Mouse (Mus musculus) liver, embryonic 14.5 days (tissue): ENCODE measurements around the gene Slc35a1. TPM values are rescaled to one million over a fixed set of nuclear protein-coding genes. Genes with fewer than 3 reads are reported as not detected.
"Not testable (repeated sequence)": the region's sequence is repeated elsewhere in the genome, so short reads cannot be mapped to it uniquely, and the experiment has no call there.

Experiments used
- ATAC-seq: fragments of 200-750 bp; cut with Nextera tagmentation; 2 replicates; pipeline ENCODE4 v1.8.0; 2017; ENCODE audit warnings: moderate number of reproducible peaks, mild to moderate bottlenecking, moderate library complexity; ENCODE audit not compliant: insufficient read depth
- DNase-seq, 3 experiments: peaks; one replicate each; pipeline ENCODE4 v3.0.0-alpha.2; 2012 to 2013; ENCODE audit warnings: low read depth in 3 of 3, low spot score in 3 of 3
- H3K27ac ChIP-seq: fragments of 300-500 bp; sonication (generic); 2 replicates; pipeline ENCODE4 v1.5.1; 2014; ENCODE audit warnings: moderate library complexity, mild to moderate bottlenecking, control low read depth, inconsistent platforms
- H3K27me3 ChIP-seq: fragments of 300-500 bp; sonication (generic); 2 replicates; pipeline ENCODE4 v1.6.1; 2014; ENCODE audit warnings: mild to moderate bottlenecking, low read length, moderate library complexity; ENCODE audit not compliant: control insufficient read depth, insufficient read depth
- H3K36me3 ChIP-seq: fragments of 300-500 bp; sonication (generic); replicated peaks from 2 replicates; pipeline ENCODE4 v1.6.1; 2014; ENCODE audit warnings: low read depth; ENCODE audit not compliant: control insufficient read depth, insufficient read depth
- H3K4me1 ChIP-seq, 2 experiments: fragments of 200-500 bp in 1 of 2; fragments of 300-500 bp in 1 of 2; sonication (generic) in 1 of 2; replicated peaks; 2 replicates each; pipeline ENCODE4 v1.6.1; 2012 to 2014; ENCODE audit warnings: antibody characterized with exemption in 1 of 2, inconsistent platforms in 1 of 2, low read length in 1 of 2; ENCODE audit not compliant: control insufficient read depth in 2 of 2, insufficient read depth in 2 of 2
- H3K4me2 ChIP-seq: fragments of 300-500 bp; sonication (generic); 2 replicates; pipeline ENCODE4 v1.6.1; 2014; ENCODE audit warnings: low read depth, mild to moderate bottlenecking, control low read depth, moderate library complexity
- H3K4me3 ChIP-seq, 2 experiments: fragments of 200-500 bp in 1 of 2; fragments of 300-500 bp in 1 of 2; sonication (generic) in 1 of 2; 2 replicates each; pipeline ENCODE4 v1.5.1; 2012 to 2014; ENCODE audit warnings: low read depth in 2 of 2, low read length in 2 of 2, mild to moderate bottlenecking in 2 of 2, control low read depth in 1 of 2, inconsistent platforms in 1 of 2, moderate library complexity in 1 of 2; ENCODE audit not compliant: insufficient read depth in 1 of 2
- H3K9ac ChIP-seq: fragments of 300-500 bp; sonication (generic); replicated peaks from 2 replicates; pipeline ENCODE4 v1.6.1; 2014; ENCODE audit warnings: mild to moderate bottlenecking, control low read depth, moderate library complexity
- H3K9me3 ChIP-seq: fragments of 300-500 bp; sonication (generic); 2 replicates; pipeline ENCODE4 v1.6.1; 2016; ENCODE audit warnings: low read length, mixed read lengths; ENCODE audit not compliant: control insufficient read depth
- CTCF ChIP-seq: IDR thresholded peaks from 2 replicates; pipeline ENCODE4 v1.5.1; 2016; ENCODE audit warnings: antibody characterized with exemption, low read depth, control low read depth
- EP300 ChIP-seq: IDR thresholded peaks from 2 replicates; pipeline ENCODE4 v1.6.1; 2016; ENCODE audit warnings: antibody characterized with exemption, low read depth
- WGBS: fragments of 180-500 bp; shearing (Covaris S2); extraction: QIAGEN DNeasy Blood & Tissue Kit; methylation state at CpG from one replicate; pipeline ENCODE4 v1.1.7; 2014; ENCODE audit not compliant: insufficient replicate concordance; 5-methylcytosine and 5-hydroxymethylcytosine counted together
- polyA plus RNA-seq, 2 experiments: library from polyadenylated mRNA; depleted of rRNA in 1 of 2; stranded (reverse) in 1 of 2; unstranded in 1 of 2; fragments of >200 nt; fragmentation: Nextera tagmentation in 1 of 2; extraction: Ambion mirVana in 1 of 2; gene quantifications; 2 replicates each; pipeline versions ENCODE4 v1.2.1 to v1.2.3; 2012 to 2014

The Slc35a1 gene
- polyA plus RNA-seq (2012; rRNA removed) (5.1 and 8.3 TPM in 2 replicates), polyA plus RNA-seq (2014; fragmentation: Nextera tagmentation; extraction: Ambion mirVana) (9.4 and 10.0 TPM in 2 replicates)

DNA sequence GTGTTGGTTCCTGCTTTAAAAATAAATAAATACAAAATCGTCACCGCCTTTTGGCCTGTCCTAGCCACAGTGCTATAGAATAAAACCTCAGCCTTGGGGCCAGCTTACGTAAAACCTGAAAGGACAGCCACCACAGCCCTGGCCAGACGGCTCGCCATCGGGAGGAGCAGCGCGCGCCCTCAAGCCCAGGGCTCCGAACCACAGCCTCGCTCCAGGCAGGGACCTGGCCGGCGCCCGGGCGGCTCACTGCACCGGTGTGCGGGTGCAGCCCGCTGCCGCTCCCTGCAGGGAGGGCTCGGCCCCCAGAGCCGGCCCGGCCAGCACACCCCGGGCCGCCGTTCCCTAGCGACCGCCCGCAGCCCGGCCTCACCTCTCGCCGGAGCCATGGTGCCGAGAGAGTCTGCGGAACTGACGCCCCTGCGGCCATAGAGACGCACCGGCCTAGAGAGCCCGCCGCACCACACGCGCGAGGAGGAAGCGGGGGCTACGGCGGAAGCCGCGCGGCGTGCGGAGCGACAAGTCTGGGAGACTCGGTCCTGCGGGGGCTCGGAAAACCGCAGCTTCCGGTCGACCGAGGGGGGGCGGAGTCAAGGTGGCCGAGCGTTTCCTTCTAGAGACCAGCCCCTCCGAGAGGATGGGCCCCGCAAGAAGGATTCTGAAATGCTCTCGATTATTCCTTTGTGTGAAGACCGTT is at the start of gene Slc35a1:
Gene Slc35a1, minus strand, starts transcription at position 565 of the 694 bp plus-strand sequence.
- TF ChIP-seq EP300 (no peak), CTCF (no peak)

DNA sequence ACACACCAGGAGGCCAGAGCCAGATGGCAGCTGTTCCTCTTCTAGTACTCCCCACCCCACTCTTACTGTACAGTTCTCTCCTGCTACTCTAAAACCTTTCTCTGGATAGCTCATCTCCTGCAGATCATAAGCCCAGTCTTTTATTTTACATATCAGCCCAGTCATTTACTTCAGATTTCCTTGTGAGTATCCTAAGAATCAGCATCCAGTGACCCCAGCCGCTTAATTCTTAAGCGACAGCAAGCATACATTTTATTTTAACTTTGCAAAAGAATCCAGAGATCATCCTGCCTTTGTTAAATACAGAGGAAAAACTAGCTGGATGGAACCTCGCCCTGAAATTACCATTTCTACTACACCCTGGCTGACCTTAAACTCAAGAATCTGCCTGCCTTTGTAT is 47.2 kb upstream of the Slc35a1 start:
- no peak for ATAC-seq
- H3K27me3 ChIP-seq = no peaks in the 10 kb centered on the region; the same call in 1 of the 2 replicates
- H3K4me3 ChIP-seq = no peak overlapping the region
- WGBS = 52% methylated on average over 3 of the region's 3 CpGs
- H3K4me2 ChIP-seq = no peak overlapping the region
- no peak for TF ChIP-seq CTCF
- no peak for TF ChIP-seq EP300
- no peaks in the 10 kb centered on the region for H3K9me3 ChIP-seq
- H3K9ac ChIP-seq = no peak overlapping the region
- peaks cover 0 to 3% of the 10 kb centered on the region in 2 experiments; a peak in 1 of 4 replicates for H3K4me1 ChIP-seq
- no peaks in the 10 kb centered on the region for H3K36me3 ChIP-seq
- no peak for DNase-seq
- no peak overlapping the region for H3K27ac ChIP-seq

More for the DNA sequence above, at the start of gene Slc35a1:
- ATAC-seq (peak; percentile 93), DNase-seq (peak; percentile 69 to 80 (median 69))
- Histone ChIP-seq H3K27ac (peak within 1 kb of the TSS; percentile 63), H3K4me3 (peak within 1 kb of the TSS; percentile 72 to 85), H3K27me3 (no peaks in the 10 kb centered on the region), H3K4me2 (peak within 1 kb of the TSS; percentile 81), H3K9me3 (no peaks in the 10 kb centered on the region), H3K4me1 (peaks cover 0 to 4% of the 10 kb centered on the region in 2 experiments; a peak in 3 of 4 replicates), H3K9ac (peak within 1 kb of the TSS; percentile 88), H3K36me3 (no peaks in the 10 kb centered on the region; the same call in 1 of the 2 replicates)
- WGBS = under 1% methylated on average over 65 of the region's 65 CpGs

DNA sequence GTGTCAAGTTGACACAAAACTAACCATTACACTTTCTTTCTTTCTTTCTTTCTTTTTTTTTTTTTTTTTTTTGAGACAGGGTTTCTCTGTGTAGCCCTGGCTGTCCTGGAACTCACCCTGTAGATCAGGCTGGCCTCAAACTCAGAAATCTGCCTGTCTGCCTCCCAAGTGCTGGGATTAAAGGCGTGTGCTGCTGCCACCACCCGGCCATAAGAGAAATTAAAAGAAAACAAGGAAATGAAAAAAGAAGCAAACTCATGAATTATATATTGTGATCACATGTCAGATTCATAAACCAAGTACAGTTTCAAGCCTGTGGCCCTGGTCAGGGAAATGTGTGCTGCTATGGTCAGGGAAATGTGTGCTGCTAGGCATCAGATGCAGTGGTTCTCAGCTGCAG is 46.2 kb upstream of the Slc35a1 start:
- not testable (repeated sequence) for H3K9ac ChIP-seq, H3K9me3 ChIP-seq, H3K27me3 ChIP-seq, ATAC-seq, H3K27ac ChIP-seq, H3K36me3 ChIP-seq, H3K4me3 ChIP-seq, H3K4me2 ChIP-seq, H3K4me1 ChIP-seq, DNase-seq
- 15% methylated on average over 2 of the region's 2 CpGs for WGBS
- TF ChIP-seq CTCF = peak; percentile 33

DNA sequence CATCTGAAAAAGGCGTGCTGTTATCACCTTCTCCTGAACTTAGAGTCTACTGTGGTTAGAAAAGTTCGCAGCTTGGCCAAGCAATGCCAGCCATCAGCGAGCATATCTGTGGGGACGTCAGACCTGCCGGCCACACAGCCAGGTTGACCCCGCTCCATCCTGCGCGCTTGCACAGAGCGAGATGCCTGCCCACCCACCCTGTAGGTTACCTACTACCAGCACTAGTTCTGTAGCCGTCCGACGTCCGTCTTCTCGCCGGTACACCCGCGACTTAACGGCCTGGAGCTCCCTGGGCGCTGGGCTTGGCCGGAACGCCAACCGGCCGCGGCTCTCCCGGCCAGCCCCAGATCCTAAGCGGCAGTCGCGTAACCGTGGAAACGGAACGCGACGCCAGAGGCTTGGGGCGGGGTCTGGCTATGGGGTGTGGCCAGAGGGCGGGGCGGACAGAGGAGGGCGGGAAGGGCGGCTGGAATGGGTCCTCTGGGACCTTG is 42.7 kb upstream of the Slc35a1 start, which contains the start of gene Cfap206:
Gene Cfap206, minus strand, starts transcription at position 356 of the 491 bp plus-strand sequence.
- peak; percentile 24 to 45 (median 37) for DNase-seq
- TF ChIP-seq EP300 (no peak), CTCF (no peak)
- H3K27me3 ChIP-seq = no peaks in the 10 kb centered on the region; the same call in 1 of the 2 replicates
- no peak within 1 kb of the TSS for H3K27ac ChIP-seq
- peak within 1 kb of the TSS; percentile 42 to 46 for H3K4me3 ChIP-seq
- no peaks in the 10 kb centered on the region for H3K36me3 ChIP-seq
- ATAC-seq = peak; percentile 73
- peaks cover 0 to 3% of the 10 kb centered on the region in 2 experiments; a peak in 1 of 4 replicates for H3K4me1 ChIP-seq
- H3K9me3 ChIP-seq = no peaks in the 10 kb centered on the region
- H3K9ac ChIP-seq = no peak within 1 kb of the TSS
- H3K4me2 ChIP-seq = peak within 1 kb of the TSS; percentile 61
- WGBS = under 1% methylated on average over 38 of the region's 38 CpGs

DNA sequence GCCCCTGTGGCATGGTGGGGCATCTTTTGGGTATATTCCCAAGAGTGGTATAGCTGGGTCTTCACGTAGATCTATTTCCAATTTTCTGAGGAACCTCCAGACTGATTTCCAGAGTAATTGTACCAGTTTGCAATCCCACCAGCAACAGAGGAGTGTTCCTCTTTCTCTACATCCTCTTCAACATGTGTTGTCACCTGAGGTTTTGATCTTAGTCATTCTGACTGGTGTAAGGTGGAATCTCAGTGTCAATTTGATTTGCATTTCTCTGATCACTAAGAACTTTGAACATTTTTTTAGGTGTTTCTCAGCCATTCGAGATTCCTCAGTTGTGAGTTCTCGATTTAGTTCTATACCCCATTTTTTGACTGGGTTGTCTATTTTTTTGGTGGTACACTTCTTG is 38.5 kb upstream of the Slc35a1 start:
- H3K9me3 ChIP-seq, DNase-seq, H3K27ac ChIP-seq, H3K36me3 ChIP-seq, H3K4me3 ChIP-seq, H3K27me3 ChIP-seq, H3K4me2 ChIP-seq, H3K9ac ChIP-seq, H3K4me1 ChIP-seq, ATAC-seq: not testable (repeated sequence)
- WGBS = 62% methylated on average over 3 of the region's 3 CpGs
